ENCODE assay signal across 14 mouse cellular contexts in genomic region chr9:110400650-110401049, GRCm38 (mm10). TPM values are rescaled to one million over a fixed set of nuclear protein-coding genes. Genes with fewer than 3 reads are reported as not detected.
DNase-seq lines count a peak whose midpoint lies in the region; ATAC-seq lines count a peak whose summit lies in the region.
"Had no signal": no experiment of that assay in that cellular context is flagged by ENCODE, and none has a peak within 500 bp of the region (broad histone marks: within the 10 kb centered on the region; RNA-seq: fewer than 3 reads in every experiment).

No protein-coding gene starts in this region.

- H3K4me2 ChIP-seq in forebrain, embryonic 15.5 days (replicated peaks) = no peak overlapping the region
- H3K4me2 ChIP-seq: limb, embryonic 13.5 days had no signal

- no peak overlapping the region for H3K9ac ChIP-seq in forebrain, embryonic 15.5 days (replicated peaks)
- H3K9ac ChIP-seq: limb, embryonic 13.5 days had no signal

- peaks cover 4% of the 10 kb centered on the region; the same call in 1 of the 2 replicates for H3K4me1 ChIP-seq in forebrain, embryonic 15.5 days
- H3K4me1 ChIP-seq: limb, embryonic 13.5 days had no signal

- no peaks in the 10 kb centered on the region for H3K27me3 ChIP-seq in forebrain, embryonic 15.5 days
- H3K27me3 ChIP-seq: limb, embryonic 13.5 days had no signal

- DNase-seq in adrenal gland, adult 2 months = peak; percentile 76
- no peak for DNase-seq in adrenal gland, postnatal 4 days (ENCODE audit: low spot score in 2 of 2)
- peak; percentile 69 for DNase-seq in ovary, adult 18-20 months (ENCODE audit: low spot score)
- DNase-seq in ovary, postnatal 10 days (ENCODE audit: low spot score) = no peak
- peak; percentile 63 for DNase-seq in lung, postnatal 10 days
- DNase-seq in cerebellum, postnatal 36 days = no peak
- no peak for DNase-seq in T-cell, adult 2 months (ENCODE audit: low spot score)
- DNase-seq: cerebellum, adult 11-12 months; gastrocnemius, postnatal 14 days had no signal

- no peaks in the 10 kb centered on the region for H3K9me3 ChIP-seq in forebrain, embryonic 15.5 days
- H3K9me3 ChIP-seq: G1E; limb, embryonic 13.5 days had no signal

- peaks cover 17% of the 10 kb centered on the region for H3K36me3 ChIP-seq in forebrain, embryonic 15.5 days

- ATAC-seq in forebrain, embryonic 15.5 days (replicated peaks) = no peak
- ATAC-seq: hindbrain, embryonic 16.5 days had no signal

- no peak overlapping the region for H3K4me3 ChIP-seq in forebrain, embryonic 15.5 days
- H3K4me3 ChIP-seq: limb, embryonic 13.5 days had no signal

- H3K27ac ChIP-seq in forebrain, embryonic 15.5 days (replicated peaks) = no peak overlapping the region
- H3K27ac ChIP-seq: limb, embryonic 13.5 days; macrophage had no signal

- WGBS in forebrain, embryonic 15.5 days = 84% methylated on average over 5 of the region's 5 CpGs

RNA-seq across cellular contexts. Expression of gene Ptpn23, which starts 7.4 kb away (rescaled TPM):
- total RNA-seq in adrenal gland, adult 2 months (2021) = 10 to 100 TPM; 62.9 to 72.5 TPM
- 64.5 and 88.5 TPM in 2 replicates for polyA plus RNA-seq in adrenal gland, adult 2 months (2012; rRNA removed)
- total RNA-seq in adrenal gland, postnatal 4 days (2021) = 10 to 100 TPM; 55.4 to 64.8 TPM
- 22.5 and 24.0 TPM in 2 replicates for polyA plus RNA-seq in forebrain, embryonic 15.5 days (2015; fragmentation: Nextera tagmentation; extraction: Ambion mirVana)

RNA-seq across cellular contexts. Expression of gene Ngp, which starts 18.9 kb away (rescaled TPM):
- 1 to 10 TPM in 1 of 2 experiments, not detected in 1; 2.2 TPM for total RNA-seq in adrenal gland, adult 2 months (2021)
- not detected in 2 replicates for polyA plus RNA-seq in adrenal gland, adult 2 months (2012; rRNA removed)
- 10 to 100 TPM; 24.9 to 79.3 TPM for total RNA-seq in adrenal gland, postnatal 4 days (2021)
- polyA plus RNA-seq in forebrain, embryonic 15.5 days (2015; fragmentation: Nextera tagmentation; extraction: Ambion mirVana) = 0.41 and 1.6 TPM in 2 replicates

Comparison
In these comparisons a context has a peak if more than half of its experiments do, and no peak if none do; other contexts are left out.
1. DNase-seq: peak in adrenal gland, adult 2 months (single experiment), ovary, adult 18-20 months (single experiment) and lung, postnatal 10 days (single experiment); none in adrenal gland, postnatal 4 days (0 of 2), ovary, postnatal 10 days (single experiment), cerebellum, postnatal 36 days (0 of 2) and T-cell, adult 2 months (single experiment).
2. RNA of gene Ngp, which starts 18.9 kb away (total RNA-seq): 24.9 to 79.3 TPM in adrenal gland, postnatal 4 days; 2.2 TPM in adrenal gland, adult 2 months; every median in the first group is over 4 times any median in the second.